Mouse (Mus musculus) heart, embryonic 10.5 days (tissue): Measurements from ENCODE around the gene Vmn1r111. TPM values are rescaled to one million over a fixed set of nuclear protein-coding genes. Genes with fewer than 3 reads are reported as not detected.
"Not testable (repeated sequence)": the region's sequence is repeated elsewhere in the genome, so short reads cannot be mapped to it uniquely, and the experiment has no call there.

Source experiments
- DNase-seq: peaks from one replicate; pipeline ENCODE4 v3.0.0-alpha.2; 2017; ENCODE audit warnings: low spot score
- H3K27ac ChIP-seq: fragments of 300-500 bp; sonication (generic); 2 replicates; pipeline ENCODE4 v1.5.1; 2016; ENCODE audit warnings: mild to moderate bottlenecking
- H3K27me3 ChIP-seq: fragments of 300-500 bp; sonication (generic); 2 replicates; pipeline ENCODE4 v1.6.1; 2016; ENCODE audit warnings: mild to moderate bottlenecking; ENCODE audit not compliant: poor library complexity, insufficient read depth, severe bottlenecking
- H3K36me3 ChIP-seq: fragments of 300-500 bp; sonication (generic); 2 replicates; pipeline ENCODE4 v1.6.1; 2016; ENCODE audit warnings: mild to moderate bottlenecking, moderate library complexity
- H3K4me1 ChIP-seq: fragments of 300-500 bp; sonication (generic); 2 replicates; pipeline ENCODE4 v1.6.1; 2016; ENCODE audit warnings: mild to moderate bottlenecking
- H3K4me3 ChIP-seq: fragments of 300-500 bp; sonication (generic); 2 replicates; pipeline ENCODE4 v1.5.1; 2016; ENCODE audit warnings: mild to moderate bottlenecking, moderate library complexity
- H3K9me3 ChIP-seq: fragments of 300-500 bp; sonication (generic); 2 replicates; pipeline ENCODE4 v1.6.1; 2016; ENCODE audit warnings: mild to moderate bottlenecking, moderate library complexity
- WGBS: fragments of 180-500 bp; shearing (Covaris S2); methylation state at CpG from one replicate; pipeline ENCODE4 v1.1.7; 2016; 5-methylcytosine and 5-hydroxymethylcytosine counted together
- polyA plus RNA-seq: library from polyadenylated mRNA; unstranded; fragments of >200 nt; fragmentation: Nextera tagmentation; extraction: Ambion mirVana; gene quantifications from 2 replicates; pipeline ENCODE4 v1.2.1, GENCODE M21; 2016

The Vmn1r111 gene
- polyA plus RNA-seq: not detected in 2 replicates

DNA sequence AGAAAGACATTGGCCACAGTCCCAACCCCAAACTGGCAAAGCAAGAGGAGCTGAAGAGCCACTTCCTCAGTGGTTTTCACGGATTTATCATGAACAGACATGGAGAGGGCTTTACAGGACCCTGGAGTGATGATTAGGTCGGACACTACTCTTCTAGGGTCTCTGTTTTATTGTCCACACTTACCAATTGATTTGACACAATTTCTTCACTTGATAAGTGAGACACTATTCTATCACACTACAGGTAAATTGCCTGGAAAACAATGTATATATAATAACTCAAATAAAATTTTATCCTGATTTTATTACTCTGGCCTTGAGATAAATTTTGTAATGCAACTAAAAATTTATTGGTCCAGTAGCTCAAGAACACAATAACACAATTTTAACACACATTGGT is at the start of gene Vmn1r111:
TSS of gene Vmn1r111 (minus strand) at position 101 of the 400 bp plus-strand sequence.
- not testable (repeated sequence) for H3K27ac ChIP-seq, H3K4me3 ChIP-seq, H3K4me1 ChIP-seq, DNase-seq, H3K27me3 ChIP-seq, H3K36me3 ChIP-seq, H3K9me3 ChIP-seq
- WGBS: no CpG with 5 or more reads among the region's 2 CpGs

DNA sequence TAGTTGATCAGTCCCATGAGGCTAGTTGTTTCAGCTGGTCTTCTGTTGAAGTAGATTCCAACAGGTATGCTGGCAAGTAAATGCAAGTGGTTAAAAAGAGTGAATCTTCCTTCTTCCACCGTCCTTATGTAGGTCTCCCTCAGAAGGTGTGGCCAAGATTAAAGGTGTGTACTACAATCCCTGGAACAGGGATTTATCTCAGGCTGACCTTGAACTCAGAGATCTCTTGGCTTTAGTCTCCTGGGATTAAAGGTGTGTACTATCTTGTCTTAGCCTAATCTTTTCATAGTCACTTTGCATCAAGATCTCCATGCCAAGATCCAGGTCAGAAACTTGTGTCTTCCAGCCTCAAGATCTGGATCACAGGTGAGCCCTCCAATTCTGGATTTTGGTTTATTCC is 27.5 kb upstream of the Vmn1r111 start, which contains the start of gene Gm10668:
TSS of gene Gm10668 (minus strand) at position 101 of the 400 bp plus-strand sequence.
- H3K27me3 ChIP-seq, H3K4me3 ChIP-seq, H3K36me3 ChIP-seq, DNase-seq, H3K27ac ChIP-seq, H3K9me3 ChIP-seq, H3K4me1 ChIP-seq: not testable (repeated sequence)
- no CpG with 5 or more reads among the region's 1 CpGs for WGBS

- not testable (repeated sequence) for H3K9me3 ChIP-seq, H3K27ac ChIP-seq, H3K4me3 ChIP-seq, H3K27me3 ChIP-seq, H3K4me1 ChIP-seq, DNase-seq, H3K36me3 ChIP-seq
- no CpG with 5 or more reads among the region's 3 CpGs for WGBS
Measured at GRCm38 (mm10) chr7:20668618-20669017, 34.4 kb downstream of the Vmn1r111 start, which contains the start of gene Vmn1r107. Gene Vmn1r107, plus strand, starts transcription at chr7:20668918.

Other genes starting within 250 kb of the Vmn1r111 start
- gene Gm10670, start 228.3 kb downstream of the Vmn1r111 start, polyA plus RNA-seq: not detected in 2 replicates
- not detected in 2 replicates for gene Vmn1r103, start 192.7 kb downstream of the Vmn1r111 start, polyA plus RNA-seq
- gene Vmn1r104, start 169.4 kb downstream of the Vmn1r111 start, polyA plus RNA-seq: not detected in 2 replicates
- gene Gm5726, start 157.5 kb downstream of the Vmn1r111 start, polyA plus RNA-seq: not detected in 2 replicates
- gene Gm4141, start 127.0 kb downstream of the Vmn1r111 start, polyA plus RNA-seq: not detected in 2 replicates
- not detected in 2 replicates for gene Gm4513, start 104.2 kb downstream of the Vmn1r111 start, polyA plus RNA-seq
- not detected in 2 replicates for gene Vmn1r107, start 34.3 kb downstream of the Vmn1r111 start, polyA plus RNA-seq
- gene Gm10668, start 27.4 kb upstream of the Vmn1r111 start, polyA plus RNA-seq: not detected in 2 replicates
- not detected in 2 replicates for gene Vmn1r112, start 68.0 kb upstream of the Vmn1r111 start, polyA plus RNA-seq
- gene Vmn1r113, start 84.1 kb upstream of the Vmn1r111 start, polyA plus RNA-seq: not detected in 2 replicates
- gene Vmn1r114, start 109.0 kb upstream of the Vmn1r111 start, polyA plus RNA-seq: not detected in 2 replicates
- not detected in 2 replicates for gene Vmn1r115, start 141.8 kb upstream of the Vmn1r111 start, polyA plus RNA-seq
- not detected in 2 replicates for gene Vmn1r116, start 169.0 kb upstream of the Vmn1r111 start, polyA plus RNA-seq
- not detected in 2 replicates for gene Vmn1r117, start 180.9 kb upstream of the Vmn1r111 start, polyA plus RNA-seq
- not detected in 2 replicates for gene Vmn1r118, start 209.1 kb upstream of the Vmn1r111 start, polyA plus RNA-seq